Mouse (Mus musculus) adrenal gland, adult 8-10 months (tissue): ENCODE measurements at regions not wholly inside any gene's neighbourhood (a gene's known extent, or its start where the extent isn't known, plus 50 kb on each side); places are given as distances from the start of the nearest gene placed in this dataset.

Experiments
- DNase-seq: peaks from one replicate; pipeline ENCODE4 v3.0.0; 2022

DNA sequence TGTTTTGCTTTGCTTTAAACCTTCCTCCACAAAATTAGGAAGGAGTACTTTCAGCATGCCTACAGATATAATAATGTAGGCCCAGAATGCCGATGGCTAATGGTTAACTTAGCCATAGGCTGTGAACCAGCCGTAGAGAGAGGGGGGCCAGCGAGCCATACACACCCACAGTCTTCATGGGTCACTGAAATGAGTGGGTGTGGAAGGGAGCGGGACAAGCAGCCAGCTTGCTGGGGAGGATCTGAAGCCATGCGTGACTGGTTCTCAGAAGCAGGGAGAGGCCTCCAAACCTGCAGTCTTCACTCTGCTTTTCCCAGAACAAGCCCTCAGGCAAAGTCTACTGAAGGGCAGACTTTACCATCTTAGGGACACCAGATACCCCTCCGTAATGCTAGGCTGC, 50.8 kb upstream of the Ptpn13 start:
- no peak for DNase-seq

DNA sequence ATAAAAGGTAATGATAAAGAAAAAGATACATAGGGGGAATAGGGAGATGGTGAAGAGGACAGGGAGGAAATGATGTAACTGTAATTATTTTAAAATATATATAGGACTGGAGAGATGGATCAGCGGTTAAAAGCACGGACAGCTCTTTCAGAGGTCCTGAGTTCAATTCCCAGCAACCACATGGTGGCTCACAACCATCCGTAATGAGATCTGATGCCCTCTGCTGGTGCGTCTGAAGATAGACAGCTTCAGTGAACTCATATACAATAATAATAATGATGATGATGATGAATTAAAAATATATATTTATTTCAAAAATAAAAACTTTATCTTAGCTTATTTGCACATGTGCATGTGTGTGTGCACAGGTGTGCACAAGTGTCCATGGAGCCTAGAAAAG, 51.9 kb upstream of the Ptpn13 start:
- DNase-seq: no peak

GRCm38 (mm10) chr5:103370456-103370855, 54.5 kb upstream of the Ptpn13 start:
- DNase-seq: no peak

DNA sequence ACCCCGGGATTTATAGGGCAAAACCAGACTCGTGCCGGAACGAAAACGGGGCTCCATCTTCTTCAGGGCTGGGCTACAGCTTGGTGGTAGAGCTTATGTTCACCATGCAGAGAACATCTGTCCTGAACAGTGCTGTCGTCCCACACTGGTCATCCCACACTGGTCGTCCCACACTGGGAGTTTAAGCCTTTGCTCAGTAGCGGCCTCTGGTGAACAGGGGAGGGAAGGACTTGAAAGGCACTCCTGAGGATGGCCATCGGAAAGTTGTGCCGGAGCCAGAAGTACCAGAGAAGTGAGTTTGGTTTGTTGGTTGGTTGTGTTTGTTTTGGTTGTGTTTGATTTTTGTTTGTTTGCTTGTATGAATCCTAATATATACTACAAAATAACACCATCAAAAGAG, 56.0 kb upstream of the Ptpn13 start:
- no peak for DNase-seq

- no peak for DNase-seq
These were observed 57.8 kb upstream of the Ptpn13 start for GRCm38 (mm10) chr5:103367201-103367671.

GRCm38 (mm10) chr5:103365700-103366448, 59.1 kb upstream of the Ptpn13 start:
- no peak for DNase-seq

- no peak for DNase-seq
These were observed 59.9 kb upstream of the Ptpn13 start for GRCm38 (mm10) chr5:103364791-103365699.

DNA sequence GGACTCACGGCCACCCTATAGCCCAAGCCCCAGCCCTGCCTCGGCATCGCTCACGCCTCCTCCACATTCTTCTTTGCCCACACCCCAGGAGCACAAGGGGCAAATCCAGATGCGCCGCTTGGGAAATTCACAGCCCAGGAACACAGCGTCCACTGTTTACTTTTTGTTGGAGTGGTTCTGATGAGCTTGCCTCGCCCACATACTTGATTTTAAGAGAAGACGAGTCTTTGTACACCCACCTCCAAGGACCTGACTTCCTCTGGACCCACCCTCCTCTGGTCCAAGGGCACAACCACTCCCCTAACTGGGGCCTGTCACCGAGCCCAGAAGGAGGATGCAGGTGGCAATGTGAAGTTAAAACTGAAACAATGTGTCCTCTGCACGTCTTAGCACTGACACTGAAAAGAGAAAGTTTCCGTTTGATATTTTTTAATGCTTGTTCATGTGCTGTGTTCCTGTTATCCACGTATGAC, 64.2 kb upstream of the Ptpn13 start:
- DNase-seq: no peak

DNA sequence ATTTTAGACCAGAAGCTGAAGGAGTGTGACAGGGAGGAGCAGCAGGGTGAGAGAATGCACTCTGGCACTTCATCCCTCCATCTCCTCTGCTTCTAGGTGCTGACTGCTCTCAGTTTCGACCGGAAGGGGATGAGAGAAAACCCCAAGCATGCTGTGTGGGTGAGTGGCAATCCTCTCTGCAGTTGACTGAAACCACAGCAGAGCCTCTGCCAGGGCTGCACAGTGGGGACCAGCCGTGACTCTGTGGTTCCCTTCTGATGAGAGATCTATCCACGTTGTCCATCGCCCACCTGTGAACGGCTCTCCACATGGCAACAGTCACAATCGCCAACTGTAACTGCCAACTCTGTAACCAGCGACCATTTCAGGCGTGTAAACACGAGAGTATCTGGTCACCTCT, 64.6 kb upstream of the Ptpn13 start:
- no peak for DNase-seq

- no peak for DNase-seq
These were observed 67.4 kb upstream of the Ptpn13 start for GRCm38 (mm10) chr5:103357558-103357957.

- DNase-seq: no peak
These were observed 68.5 kb upstream of the Ptpn13 start for GRCm38 (mm10) chr5:103356500-103356899.

- DNase-seq: peak; percentile 17
These were observed 69.4 kb upstream of the Ptpn13 start for GRCm38 (mm10) chr5:103355372-103356300.

DNA sequence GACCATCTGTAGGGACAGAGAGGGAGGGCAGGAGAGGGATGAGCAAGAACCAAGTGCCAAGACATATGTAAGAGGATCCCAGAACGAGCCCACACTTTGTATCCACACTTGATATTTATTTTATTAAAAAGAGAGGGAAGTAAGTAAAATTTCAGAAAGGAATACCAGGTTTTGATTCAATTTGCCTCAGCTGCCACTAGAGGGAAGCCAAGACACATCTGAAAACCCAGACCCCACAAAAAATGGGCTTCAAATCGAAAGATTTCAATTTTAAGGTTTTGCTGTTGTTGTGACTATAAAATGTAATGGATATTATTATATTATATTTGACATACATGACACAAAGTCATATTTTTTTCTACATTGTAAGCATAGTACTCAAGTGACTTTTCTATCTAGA, 81.1 kb upstream of the Ptpn13 start:
- DNase-seq: no peak

- DNase-seq: no peak
These were observed 83.5 kb upstream of the Ptpn13 start for GRCm38 (mm10) chr5:103341456-103341855.

GRCm38 (mm10) chr5:103340626-103341025, 84.4 kb upstream of the Ptpn13 start:
- DNase-seq: no peak

DNA sequence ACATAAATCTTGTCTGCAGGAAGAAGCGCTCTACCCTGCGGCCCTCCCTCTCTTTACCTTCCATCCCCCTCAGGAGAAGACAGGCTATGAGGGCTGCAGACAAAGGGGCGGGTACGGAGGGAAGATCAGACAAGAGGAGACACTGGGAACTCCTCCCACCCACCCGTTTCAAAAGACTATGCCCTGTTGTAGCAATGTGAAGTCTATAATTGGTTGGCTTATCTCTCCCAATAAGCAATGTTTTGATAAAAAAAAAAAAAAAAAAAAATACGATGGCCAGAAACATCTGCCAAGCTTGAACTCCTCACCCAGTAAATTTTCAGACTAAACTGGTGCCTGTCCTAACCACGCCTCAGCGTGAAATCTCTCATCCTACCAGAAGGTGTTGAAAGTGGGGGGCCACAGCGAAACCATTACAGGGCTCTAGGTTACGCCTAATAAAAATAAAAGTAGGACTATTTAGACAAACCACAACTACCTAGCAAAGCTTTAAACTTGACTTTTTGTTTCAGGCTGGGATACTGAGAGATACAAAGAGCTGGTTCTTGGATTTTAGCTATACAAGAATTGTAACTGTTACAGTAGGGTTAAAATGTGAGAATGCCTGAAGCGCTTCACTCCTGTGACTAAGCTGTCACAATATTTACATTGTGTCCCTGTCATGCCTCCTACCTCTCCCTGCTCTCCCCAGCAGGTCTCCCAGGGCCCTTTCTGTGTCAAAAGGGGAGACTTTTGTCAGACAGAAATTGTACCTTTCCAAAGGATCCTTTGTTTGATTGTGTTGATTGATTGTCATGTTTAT, 88.1 kb upstream of the Ptpn13 start:
- no peak for DNase-seq

DNA sequence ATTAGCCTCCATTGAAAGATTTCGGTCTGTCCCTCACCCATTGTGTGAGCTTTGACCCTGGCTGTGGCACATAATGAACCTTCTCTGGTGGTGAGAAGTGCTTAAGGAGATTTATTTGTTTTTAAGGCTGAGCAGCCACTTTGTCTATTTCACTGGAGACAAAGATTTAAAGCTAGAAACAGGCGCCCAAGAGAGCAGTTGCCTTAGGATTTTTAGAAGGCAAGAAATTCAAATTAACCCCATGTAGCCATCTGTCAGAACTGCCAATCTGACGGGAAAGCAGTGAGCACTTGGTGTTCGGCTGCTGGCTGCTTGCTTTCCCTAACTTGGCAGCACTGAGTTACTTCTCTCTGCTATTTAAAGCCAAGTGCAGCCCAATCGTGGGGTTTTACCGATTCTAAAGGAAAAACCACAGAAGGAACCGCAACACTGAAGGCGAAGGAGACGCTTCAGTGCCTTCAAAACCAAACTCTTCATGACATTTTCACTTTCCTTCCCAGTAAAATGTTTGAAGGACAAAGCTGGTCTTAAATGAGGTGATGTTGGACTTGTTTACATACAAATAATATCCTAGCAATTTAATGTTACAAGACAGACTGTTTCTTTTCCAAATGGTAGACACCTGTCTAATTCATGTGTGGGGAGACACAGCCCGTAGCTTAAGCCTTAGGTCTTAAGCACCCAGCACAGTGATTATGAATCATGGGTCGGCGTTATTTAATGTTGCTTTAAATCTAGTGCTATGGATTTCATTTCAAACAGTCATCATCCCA, 88.9 kb upstream of the Ptpn13 start:
- no peak for DNase-seq

GRCm38 (mm10) chr5:103326412-103326811, 98.6 kb upstream of the Ptpn13 start:
- no peak for DNase-seq

DNA sequence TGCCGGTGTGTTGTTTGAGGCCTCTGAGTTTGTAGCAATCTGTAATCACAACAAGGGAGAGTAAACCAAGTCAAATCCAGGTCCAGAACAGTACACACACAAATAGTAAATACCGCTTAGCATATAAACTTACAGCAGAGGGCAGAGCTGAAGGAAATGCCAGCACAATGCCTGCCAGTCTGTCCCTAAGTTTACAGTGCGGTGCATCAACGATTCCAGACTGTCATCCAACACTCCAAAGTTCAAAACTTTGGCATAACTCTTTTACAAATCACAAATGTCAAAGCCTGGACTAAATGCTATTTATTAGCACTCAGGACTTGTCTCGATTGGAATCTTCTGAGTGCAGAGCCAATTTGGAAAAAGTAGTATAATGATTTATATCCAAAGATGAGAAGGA, 104.7 kb upstream of the Ptpn13 start:
- no peak for DNase-seq

GRCm38 (mm10) chr5:103309806-103310525, 98.8 kb upstream of the Mapk10 start:
- DNase-seq: no peak
